Mouse (Mus musculus) telencephalon, adult 2 months (tissue): ENCODE results near the gene Lect2.

Experiments
- DNase-seq: peaks from one replicate; pipeline ENCODE4 v3.0.0-alpha.2; 2011; ENCODE audit warnings: low read depth, low spot score

The Lect2 gene

DNA sequence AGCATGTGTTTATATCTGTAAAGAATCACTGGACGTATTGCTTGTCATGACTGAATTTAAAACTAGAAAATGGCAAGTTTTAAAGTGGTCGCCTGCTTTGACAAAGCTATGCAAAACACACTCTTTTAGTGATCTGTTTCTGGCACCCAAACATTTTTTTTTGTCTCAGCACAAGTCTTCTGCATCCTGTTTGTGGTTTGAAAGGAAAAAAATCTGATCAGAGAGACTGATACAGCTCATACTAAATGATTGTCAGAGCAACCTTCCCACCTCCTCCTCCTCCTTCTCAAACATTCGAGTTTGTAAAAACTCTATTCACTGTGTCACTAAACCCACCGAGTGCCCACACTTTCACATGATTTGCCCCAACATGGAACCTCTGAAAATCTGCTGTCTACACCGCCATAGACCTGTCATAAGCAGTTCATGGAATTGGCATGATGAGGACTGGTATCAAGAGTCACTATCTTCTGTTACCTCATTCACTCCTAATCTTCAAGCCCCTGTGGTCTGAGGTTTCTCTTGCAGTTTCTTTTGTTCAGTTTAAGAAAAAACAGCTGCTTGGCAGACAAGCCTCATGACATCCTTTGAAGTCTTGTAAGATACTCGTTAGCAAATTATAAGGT is 41.3 kb downstream of the Lect2 start:
- DNase-seq: no peak

DNA sequence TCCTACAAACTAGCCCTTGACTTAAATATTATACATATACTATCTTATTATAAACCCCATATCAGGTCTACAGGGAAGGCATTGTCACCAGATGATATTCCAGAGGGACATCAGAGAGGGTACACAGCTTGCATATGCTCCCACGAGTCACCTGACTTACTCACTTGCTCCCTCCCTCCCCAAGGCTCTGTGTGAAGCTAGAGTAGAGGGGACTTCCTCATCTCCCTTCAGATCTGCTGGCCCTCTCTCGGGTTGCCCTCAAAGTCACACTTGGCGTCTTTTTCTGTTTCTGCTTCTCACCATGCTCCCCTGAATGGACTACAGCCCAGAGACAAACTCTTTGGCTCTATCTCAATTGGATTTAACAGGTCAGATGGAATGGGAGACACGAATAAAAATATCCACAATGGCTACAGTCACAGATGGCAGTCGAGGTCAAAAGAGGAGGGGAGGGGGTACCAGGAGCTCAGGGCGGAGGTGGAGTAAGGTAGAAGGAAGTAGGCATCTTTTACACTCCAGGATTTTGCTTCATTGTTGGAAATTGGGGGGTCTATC is 46.4 kb downstream of the Lect2 start:
- no peak for DNase-seq

DNA sequence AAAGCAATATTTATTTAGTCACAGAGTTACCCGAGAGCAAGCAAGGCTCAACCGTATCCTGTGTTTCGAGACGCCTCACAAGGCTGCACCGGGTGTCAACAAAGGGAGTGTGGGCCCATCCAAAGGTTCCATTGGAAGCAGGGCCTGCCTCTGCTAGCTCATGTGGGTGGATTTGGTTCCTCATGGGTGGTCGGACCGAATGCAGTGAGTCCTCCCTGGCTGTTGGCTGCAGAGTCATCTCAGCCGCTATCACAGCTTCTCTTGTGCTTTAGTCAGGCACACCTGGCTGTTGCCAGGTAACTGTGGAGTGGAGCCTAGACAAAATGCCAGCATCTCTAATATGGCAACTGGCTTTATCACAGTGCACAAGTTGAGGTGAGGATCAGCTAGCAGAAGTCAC is 47.7 kb downstream of the Lect2 start:
- no peak for DNase-seq

DNA sequence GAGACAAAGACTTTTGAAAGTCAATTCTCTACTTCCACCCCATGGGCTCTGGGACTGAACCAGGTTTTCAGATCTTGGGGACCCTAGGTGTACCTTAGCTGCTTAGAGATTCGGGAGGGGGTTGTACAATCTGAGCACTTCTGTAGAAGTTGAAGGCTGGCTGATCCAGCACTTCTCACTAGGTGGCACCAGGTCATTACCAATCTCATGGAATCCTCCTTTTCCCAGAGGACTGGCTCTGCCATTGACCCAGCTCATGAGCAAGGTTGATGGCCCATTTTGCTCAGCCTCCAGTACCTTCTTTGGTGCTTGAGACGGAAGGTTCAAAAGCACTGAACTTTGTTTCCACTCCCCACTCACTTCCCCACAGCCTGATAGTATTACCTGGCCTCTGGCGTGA is 48.2 kb downstream of the Lect2 start:
- DNase-seq: no peak

GRCm38 (mm10) chr13:56494440-56494839 is 53.9 kb downstream of the Lect2 start:
- no peak for DNase-seq
